Mouse (Mus musculus): ENCODE results near the gene Shank2.

Shank2 gene

GRCm38 (mm10) chr7:144378254-144378653 is 376.5 kb downstream of the Shank2 start:
- DNase-seq, result no peak

- no peak for DNase-seq
Measured at GRCm38 (mm10) chr7:144379243-144379884, 377.6 kb downstream of the Shank2 start.

- no peak for DNase-seq
Measured at GRCm38 (mm10) chr7:144381588-144381987, 379.9 kb downstream of the Shank2 start.

- no peak for DNase-seq
Measured at GRCm38 (mm10) chr7:144387537-144387936, 385.8 kb downstream of the Shank2 start.

GRCm38 (mm10) chr7:144389704-144390103 is 388.0 kb downstream of the Shank2 start:
- no peak for DNase-seq

- no peak for DNase-seq
Measured at GRCm38 (mm10) chr7:144390676-144391075, 388.9 kb downstream of the Shank2 start.

- no peak for DNase-seq
Measured at GRCm38 (mm10) chr7:144391727-144392126, 390.0 kb downstream of the Shank2 start.

- DNase-seq, result no peak
Measured at GRCm38 (mm10) chr7:144402492-144402891, 400.8 kb downstream of the Shank2 start.

GRCm38 (mm10) chr7:144407675-144408074 is 405.9 kb downstream of the Shank2 start:
- no peak for DNase-seq

GRCm38 (mm10) chr7:144408464-144409000 is 406.8 kb downstream of the Shank2 start:
- no peak for DNase-seq

GRCm38 (mm10) chr7:144409682-144410081 is 408.0 kb downstream of the Shank2 start:
- DNase-seq, result no peak

- no peak for DNase-seq
Measured at GRCm38 (mm10) chr7:144411967-144412906, 410.5 kb downstream of the Shank2 start.

- DNase-seq, result no peak
Measured at GRCm38 (mm10) chr7:144414632-144415031, 412.9 kb downstream of the Shank2 start.

- DNase-seq, result peak; percentile 39 to 45
Measured at GRCm38 (mm10) chr7:144415795-144416194, 414.1 kb downstream of the Shank2 start.

GRCm38 (mm10) chr7:144417234-144417633 is 415.5 kb downstream of the Shank2 start:
- no peak for DNase-seq

- DNase-seq, result no peak
Measured at GRCm38 (mm10) chr7:144417644-144418343, 416.1 kb downstream of the Shank2 start.

- DNase-seq, result no peak
Measured at GRCm38 (mm10) chr7:144420552-144420951, 418.8 kb downstream of the Shank2 start.

- DNase-seq, result no peak
Measured at GRCm38 (mm10) chr7:144421478-144421877, 419.8 kb downstream of the Shank2 start.

GRCm38 (mm10) chr7:144425953-144426352 is 424.2 kb downstream of the Shank2 start:
- DNase-seq, result peak in 1 of 2 experiments; percentile 40

GRCm38 (mm10) chr7:144426594-144426993 is 424.9 kb downstream of the Shank2 start:
- peak; percentile 25 to 38 for DNase-seq

GRCm38 (mm10) chr7:144427460-144427859 is 425.7 kb downstream of the Shank2 start:
- DNase-seq, result no peak

GRCm38 (mm10) chr7:144432920-144433319 is 431.2 kb downstream of the Shank2 start:
- peak; percentile 45 to 65 for DNase-seq

GRCm38 (mm10) chr7:144438811-144439210 is 437.1 kb downstream of the Shank2 start:
- DNase-seq, result no peak

All from kidney, adult 8-10 months (tissue).